Mouse (Mus musculus) hindbrain, embryonic 15.5 days (tissue): ENCODE measurements around the gene Agfg1. TPM values are rescaled to one million over a fixed set of nuclear protein-coding genes. Genes with fewer than 3 reads are reported as not detected.

ENCODE experiments used
- ATAC-seq: fragments of 200-750 bp; cut with Nextera tagmentation; 2 replicates; pipeline ENCODE4 v1.8.0; 2017; ENCODE audit warnings: low read depth, moderate number of reproducible peaks, moderate TSS enrichment; ENCODE audit not compliant: low FRiP score
- H3K27ac ChIP-seq: fragments of 300-500 bp; sonication (generic); replicated peaks from 2 replicates; pipeline ENCODE4 v1.5.1; 2015; ENCODE audit warnings: mild to moderate bottlenecking, inconsistent platforms
- H3K27me3 ChIP-seq: fragments of 300-500 bp; sonication (generic); 2 replicates; pipeline ENCODE4 v1.6.1; 2015; ENCODE audit warnings: control low read depth, inconsistent platforms
- H3K36me3 ChIP-seq: fragments of 300-500 bp; sonication (generic); 2 replicates; pipeline ENCODE4 v1.6.1; 2015; ENCODE audit warnings: control low read depth, inconsistent platforms
- H3K4me1 ChIP-seq: fragments of 300-500 bp; sonication (generic); replicated peaks from 2 replicates; pipeline ENCODE4 v1.6.1; 2015; ENCODE audit warnings: control low read depth, inconsistent platforms
- H3K4me2 ChIP-seq: fragments of 300-500 bp; sonication (generic); 2 replicates; pipeline ENCODE4 v1.6.1; 2015; ENCODE audit warnings: moderate library complexity, mild to moderate bottlenecking, inconsistent platforms
- H3K4me3 ChIP-seq: fragments of 300-500 bp; sonication (generic); 2 replicates; pipeline ENCODE4 v1.5.1; 2015; ENCODE audit warnings: mild to moderate bottlenecking, inconsistent platforms
- H3K9ac ChIP-seq: fragments of 300-500 bp; sonication (generic); 2 replicates; pipeline ENCODE4 v1.6.1; 2015; ENCODE audit warnings: inconsistent platforms
- H3K9me3 ChIP-seq: fragments of 300-500 bp; sonication (generic); 2 replicates; pipeline ENCODE4 v1.6.1; 2016; ENCODE audit warnings: control low read depth, inconsistent platforms
- WGBS: fragments of 180-500 bp; shearing (Covaris S2); methylation state at CpG from one replicate; pipeline ENCODE4 v1.1.7; 2015; 5-methylcytosine and 5-hydroxymethylcytosine counted together
- polyA plus RNA-seq: library from polyadenylated mRNA; unstranded; fragments of >200 nt; fragmentation: Nextera tagmentation; extraction: Ambion mirVana; gene quantifications from 2 replicates; pipeline ENCODE4 v1.2.1, GENCODE M21; 2015

The Agfg1 gene
- polyA plus RNA-seq, 1 experiment from 2014 or later = 26.6 TPM

GRCm38 (mm10) chr1:82804059-82804458 lies 35.2 kb upstream of the Agfg1 start:
- Histone ChIP-seq H3K4me3 (no peak overlapping the region), H3K27ac (no peak overlapping the region), H3K27me3 (no peaks in the 10 kb centered on the region), H3K36me3 (no peaks in the 10 kb centered on the region), H3K4me2 (no peak overlapping the region), H3K9me3 (no peaks in the 10 kb centered on the region), H3K9ac (no peak overlapping the region), H3K4me1 (no peaks in the 10 kb centered on the region)
- ATAC-seq = no peak
- 89% methylated on average over 1 of the region's 1 CpGs for WGBS

- H3K27ac ChIP-seq = no peak overlapping the region
- no peak overlapping the region for H3K9ac ChIP-seq
- no peak for ATAC-seq
- H3K9me3 ChIP-seq = no peaks in the 10 kb centered on the region
- no peaks in the 10 kb centered on the region for H3K27me3 ChIP-seq
- WGBS = 81% methylated on average over 8 of the region's 8 CpGs
- no peaks in the 10 kb centered on the region for H3K36me3 ChIP-seq
- no peaks in the 10 kb centered on the region for H3K4me1 ChIP-seq
- no peak overlapping the region for H3K4me2 ChIP-seq
- no peak overlapping the region for H3K4me3 ChIP-seq
Observed at GRCm38 (mm10) chr1:82806391-82806790, 32.9 kb upstream of the Agfg1 start.

- no peak for ATAC-seq
- H3K9ac ChIP-seq = no peak overlapping the region
- WGBS = 84% methylated on average over 7 of the region's 7 CpGs
- no peak overlapping the region for H3K4me2 ChIP-seq
- no peak overlapping the region for H3K4me3 ChIP-seq
- no peaks in the 10 kb centered on the region for H3K4me1 ChIP-seq
- H3K36me3 ChIP-seq = no peaks in the 10 kb centered on the region
- H3K27ac ChIP-seq = no peak overlapping the region
- H3K27me3 ChIP-seq = no peaks in the 10 kb centered on the region
- H3K9me3 ChIP-seq = no peaks in the 10 kb centered on the region
Observed at GRCm38 (mm10) chr1:82807206-82807605, 32.1 kb upstream of the Agfg1 start.

- H3K27ac ChIP-seq = no peak overlapping the region
- H3K9me3 ChIP-seq = no peaks in the 10 kb centered on the region
- no peak overlapping the region for H3K4me2 ChIP-seq
- no peak for ATAC-seq
- H3K4me3 ChIP-seq = no peak overlapping the region
- no peaks in the 10 kb centered on the region for H3K36me3 ChIP-seq
- H3K9ac ChIP-seq = no peak overlapping the region
- WGBS = 70% methylated on average over 3 of the region's 3 CpGs
- H3K27me3 ChIP-seq = no peaks in the 10 kb centered on the region
- no peaks in the 10 kb centered on the region for H3K4me1 ChIP-seq
Observed at GRCm38 (mm10) chr1:82808564-82808963, 30.7 kb upstream of the Agfg1 start.

- no peaks in the 10 kb centered on the region for H3K4me1 ChIP-seq
- H3K4me3 ChIP-seq = no peak overlapping the region
- H3K4me2 ChIP-seq = no peak overlapping the region
- H3K27ac ChIP-seq = no peak overlapping the region
- 63% methylated on average over 1 of the region's 1 CpGs for WGBS
- no peaks in the 10 kb centered on the region for H3K9me3 ChIP-seq
- ATAC-seq = no peak
- H3K36me3 ChIP-seq = no peaks in the 10 kb centered on the region
- no peaks in the 10 kb centered on the region for H3K27me3 ChIP-seq
- H3K9ac ChIP-seq = no peak overlapping the region
Observed at GRCm38 (mm10) chr1:82811766-82812165, 27.5 kb upstream of the Agfg1 start.

GRCm38 (mm10) chr1:82815941-82816716 lies 23.2 kb upstream of the Agfg1 start:
- peak overlapping the region; percentile 30; the same call in 1 of the 2 replicates for H3K4me2 ChIP-seq
- ATAC-seq = no peak
- WGBS = 60% methylated on average over 17 of the region's 17 CpGs

GRCm38 (mm10) chr1:82819366-82819765 lies 19.9 kb upstream of the Agfg1 start:
- no peaks in the 10 kb centered on the region for H3K9me3 ChIP-seq
- H3K4me3 ChIP-seq = no peak overlapping the region
- WGBS = 70% methylated on average over 10 of the region's 10 CpGs
- ATAC-seq = no peak
- no peaks in the 10 kb centered on the region for H3K4me1 ChIP-seq
- H3K27me3 ChIP-seq = no peaks in the 10 kb centered on the region
- no peak overlapping the region for H3K9ac ChIP-seq
- no peak overlapping the region for H3K27ac ChIP-seq
- no peak overlapping the region for H3K4me2 ChIP-seq
- H3K36me3 ChIP-seq = no peaks in the 10 kb centered on the region

More at GRCm38 (mm10) chr1:82815941-82816716, 23.2 kb upstream of the Agfg1 start:
- H3K4me3 ChIP-seq = no peak overlapping the region
- no peaks in the 10 kb centered on the region for H3K36me3 ChIP-seq
- no peaks in the 10 kb centered on the region for H3K27me3 ChIP-seq
- no peaks in the 10 kb centered on the region for H3K9me3 ChIP-seq
- no peaks in the 10 kb centered on the region for H3K4me1 ChIP-seq
- no peak overlapping the region for H3K27ac ChIP-seq
- H3K9ac ChIP-seq = no peak overlapping the region

- Histone ChIP-seq H3K27me3 (no peaks in the 10 kb centered on the region), H3K4me1 (no peaks in the 10 kb centered on the region), H3K27ac (no peak overlapping the region), H3K4me3 (no peak overlapping the region), H3K4me2 (no peak overlapping the region), H3K36me3 (no peaks in the 10 kb centered on the region), H3K9ac (no peak overlapping the region), H3K9me3 (no peaks in the 10 kb centered on the region)
- 65% methylated on average over 15 of the region's 15 CpGs for WGBS
- ATAC-seq = no peak
Observed at GRCm38 (mm10) chr1:82820179-82820578, 19.1 kb upstream of the Agfg1 start.

- Histone ChIP-seq H3K4me3 (no peak overlapping the region), H3K4me1 (no peaks in the 10 kb centered on the region), H3K27me3 (no peaks in the 10 kb centered on the region), H3K9ac (no peak overlapping the region), H3K9me3 (no peaks in the 10 kb centered on the region), H3K27ac (no peak overlapping the region), H3K36me3 (no peaks in the 10 kb centered on the region), H3K4me2 (no peak overlapping the region)
- 87% methylated on average over 3 of the region's 3 CpGs for WGBS
- ATAC-seq = no peak
Observed at GRCm38 (mm10) chr1:82820626-82821186, 18.6 kb upstream of the Agfg1 start.

GRCm38 (mm10) chr1:82821846-82822245 lies 17.4 kb upstream of the Agfg1 start:
- Histone ChIP-seq H3K4me1 (no peaks in the 10 kb centered on the region), H3K4me3 (no peak overlapping the region), H3K36me3 (no peaks in the 10 kb centered on the region), H3K4me2 (no peak overlapping the region), H3K27ac (no peak overlapping the region), H3K9ac (no peak overlapping the region), H3K27me3 (no peaks in the 10 kb centered on the region), H3K9me3 (no peaks in the 10 kb centered on the region)
- WGBS = 79% methylated on average over 3 of the region's 3 CpGs
- no peak for ATAC-seq

GRCm38 (mm10) chr1:82824147-82824546 lies 15.1 kb upstream of the Agfg1 start:
- H3K9me3 ChIP-seq = no peaks in the 10 kb centered on the region
- H3K4me2 ChIP-seq = no peak overlapping the region
- no peak overlapping the region for H3K27ac ChIP-seq
- no peaks in the 10 kb centered on the region for H3K4me1 ChIP-seq
- H3K27me3 ChIP-seq = no peaks in the 10 kb centered on the region
- WGBS = 80% methylated on average over 6 of the region's 6 CpGs
- ATAC-seq = no peak
- H3K4me3 ChIP-seq = no peak overlapping the region
- no peak overlapping the region for H3K9ac ChIP-seq
- no peaks in the 10 kb centered on the region for H3K36me3 ChIP-seq

GRCm38 (mm10) chr1:82825256-82825655 lies 14.0 kb upstream of the Agfg1 start:
- WGBS = 88% methylated on average over 2 of the region's 2 CpGs
- H3K9ac ChIP-seq = no peak overlapping the region
- no peak overlapping the region for H3K4me3 ChIP-seq
- H3K27me3 ChIP-seq = no peaks in the 10 kb centered on the region
- H3K9me3 ChIP-seq = no peaks in the 10 kb centered on the region
- no peaks in the 10 kb centered on the region for H3K36me3 ChIP-seq
- no peak overlapping the region for H3K4me2 ChIP-seq
- no peaks in the 10 kb centered on the region for H3K4me1 ChIP-seq
- H3K27ac ChIP-seq = no peak overlapping the region
- ATAC-seq = no peak
